Mouse (Mus musculus) liver, embryonic 13.5 days (tissue): ENCODE data around the gene Snx10. TPM values are rescaled to one million over a fixed set of nuclear protein-coding genes. Genes with fewer than 3 reads are reported as not detected.

ENCODE experiments used
- ATAC-seq: fragments of 200-750 bp; cut with Nextera tagmentation; 2 replicates; pipeline ENCODE4 v1.8.0; 2017; ENCODE audit warnings: low read depth, mild to moderate bottlenecking, moderate number of reproducible peaks, moderate library complexity
- DNase-seq: peaks from one replicate; pipeline ENCODE4 v3.0.0; 2022
- H3K27ac ChIP-seq: fragments of 300-500 bp; sonication (generic); 2 replicates; pipeline ENCODE4 v1.5.1; 2015; ENCODE audit warnings: moderate library complexity, mild to moderate bottlenecking, inconsistent platforms
- H3K27me3 ChIP-seq: fragments of 300-500 bp; sonication (generic); 2 replicates; pipeline ENCODE4 v1.6.1; 2015; ENCODE audit warnings: mild to moderate bottlenecking, inconsistent platforms
- H3K36me3 ChIP-seq: fragments of 300-500 bp; sonication (generic); 2 replicates; pipeline ENCODE4 v1.6.1; 2015; ENCODE audit warnings: mild to moderate bottlenecking, inconsistent platforms
- H3K4me1 ChIP-seq: fragments of 300-500 bp; sonication (generic); replicated peaks from 2 replicates; pipeline ENCODE4 v1.6.1; 2015; ENCODE audit warnings: inconsistent platforms
- H3K4me2 ChIP-seq: fragments of 300-500 bp; sonication (generic); 2 replicates; pipeline ENCODE4 v1.6.1; 2015; ENCODE audit warnings: inconsistent platforms, mild to moderate bottlenecking, moderate library complexity
- H3K4me3 ChIP-seq: fragments of 300-500 bp; sonication (generic); replicated peaks from 2 replicates; pipeline ENCODE4 v1.5.1; 2015; ENCODE audit warnings: mild to moderate bottlenecking, inconsistent platforms
- H3K9ac ChIP-seq: fragments of 300-500 bp; sonication (generic); 2 replicates; pipeline ENCODE4 v1.6.1; 2015; ENCODE audit warnings: mild to moderate bottlenecking, inconsistent platforms
- H3K9me3 ChIP-seq: fragments of 300-500 bp; sonication (generic); replicated peaks from 2 replicates; pipeline ENCODE4 v1.6.1; 2016; ENCODE audit warnings: inconsistent platforms
- WGBS: fragments of 180-500 bp; shearing (Covaris S2); methylation state at CpG from one replicate; pipeline ENCODE4 v1.1.7; 2015; ENCODE audit not compliant: insufficient replicate concordance; 5-methylcytosine and 5-hydroxymethylcytosine counted together
- polyA plus RNA-seq: library from polyadenylated mRNA; unstranded; fragments of >200 nt; fragmentation: Nextera tagmentation; extraction: Ambion mirVana; gene quantifications from 2 replicates; pipeline ENCODE4 v1.2.1, GENCODE M21; 2015

Gene Snx10
- polyA plus RNA-seq, 1 experiment from 2014 or later = 5.0 TPM

- Histone ChIP-seq H3K27me3 (peaks cover 10% of the 10 kb centered on the region), H3K36me3 (no peaks in the 10 kb centered on the region), H3K4me2 (peak overlapping the region; percentile 64), H3K9ac (no peak overlapping the region), H3K9me3 (no peaks in the 10 kb centered on the region), H3K4me1 (peaks cover 7% of the 10 kb centered on the region), H3K27ac (no peak overlapping the region), H3K4me3 (peak overlapping the region; percentile 38)
- peak; percentile 26; the same call in 1 of the 2 replicates for ATAC-seq
- DNase-seq = peak; percentile 33
- WGBS = 3% methylated on average over 45 of the region's 45 CpGs
Measured at GRCm38 (mm10) chr6:51592356-51593115, 68.8 kb downstream of the Snx10 start.

- Histone ChIP-seq H3K9me3 (no peaks in the 10 kb centered on the region), H3K4me3 (no peak overlapping the region), H3K4me2 (no peak overlapping the region), H3K27me3 (peaks cover 10% of the 10 kb centered on the region), H3K9ac (no peak overlapping the region), H3K27ac (no peak overlapping the region), H3K4me1 (peaks cover 7% of the 10 kb centered on the region), H3K36me3 (no peaks in the 10 kb centered on the region)
- WGBS = 75% methylated on average over 10 of the region's 10 CpGs
- ATAC-seq (no peak), DNase-seq (no peak)
Measured at GRCm38 (mm10) chr6:51593446-51594035, 69.8 kb downstream of the Snx10 start.

GRCm38 (mm10) chr6:51594516-51594915, 70.8 kb downstream of the Snx10 start:
- peaks cover 7% of the 10 kb centered on the region for H3K4me1 ChIP-seq
- no peak for ATAC-seq
- H3K4me3 ChIP-seq = no peak overlapping the region
- WGBS = 46% methylated on average over 4 of the region's 4 CpGs
- H3K27me3 ChIP-seq = peaks cover 10% of the 10 kb centered on the region
- H3K9ac ChIP-seq = no peak overlapping the region
- no peak for DNase-seq
- H3K4me2 ChIP-seq = no peak overlapping the region
- H3K9me3 ChIP-seq = no peaks in the 10 kb centered on the region
- H3K27ac ChIP-seq = no peak overlapping the region
- no peaks in the 10 kb centered on the region for H3K36me3 ChIP-seq

GRCm38 (mm10) chr6:51598058-51598457, 74.4 kb downstream of the Snx10 start:
- WGBS = 74% methylated on average over 7 of the region's 7 CpGs
- no peak for ATAC-seq
- Histone ChIP-seq H3K27ac (no peak overlapping the region), H3K4me2 (no peak overlapping the region), H3K9me3 (no peaks in the 10 kb centered on the region), H3K27me3 (no peaks in the 10 kb centered on the region), H3K36me3 (no peaks in the 10 kb centered on the region), H3K4me1 (no peaks in the 10 kb centered on the region), H3K4me3 (no peak overlapping the region), H3K9ac (no peak overlapping the region)
- no peak for DNase-seq

- Histone ChIP-seq H3K4me2 (no peak overlapping the region), H3K36me3 (no peaks in the 10 kb centered on the region), H3K4me3 (no peak overlapping the region), H3K27me3 (peaks cover 3% of the 10 kb centered on the region; the same call in 1 of the 2 replicates), H3K9me3 (no peaks in the 10 kb centered on the region), H3K4me1 (no peaks in the 10 kb centered on the region), H3K27ac (no peak overlapping the region), H3K9ac (no peak overlapping the region)
- no peak for ATAC-seq
- 72% methylated on average over 9 of the region's 9 CpGs for WGBS
- no peak for DNase-seq
Measured at GRCm38 (mm10) chr6:51600412-51600811, 76.7 kb downstream of the Snx10 start.

- ATAC-seq (no peak), DNase-seq (no peak)
- no peak overlapping the region for H3K4me3 ChIP-seq
- H3K36me3 ChIP-seq = no peaks in the 10 kb centered on the region
- H3K4me1 ChIP-seq = no peaks in the 10 kb centered on the region
- H3K27ac ChIP-seq = no peak overlapping the region
- H3K9me3 ChIP-seq = no peaks in the 10 kb centered on the region
- H3K27me3 ChIP-seq = peaks cover 9% of the 10 kb centered on the region
- H3K4me2 ChIP-seq = no peak overlapping the region
- 54% methylated on average over 1 of the region's 1 CpGs for WGBS
- no peak overlapping the region for H3K9ac ChIP-seq
Measured at GRCm38 (mm10) chr6:51602341-51602740, 78.6 kb downstream of the Snx10 start.

GRCm38 (mm10) chr6:51603691-51604090, 80.0 kb downstream of the Snx10 start:
- Histone ChIP-seq H3K27ac (no peak overlapping the region), H3K4me1 (no peaks in the 10 kb centered on the region), H3K9ac (no peak overlapping the region), H3K4me3 (no peak overlapping the region), H3K4me2 (no peak overlapping the region), H3K27me3 (peaks cover 9% of the 10 kb centered on the region), H3K9me3 (no peaks in the 10 kb centered on the region), H3K36me3 (no peaks in the 10 kb centered on the region)
- no peak for DNase-seq
- ATAC-seq = no peak
- WGBS = 59% methylated on average over 10 of the region's 10 CpGs

- WGBS = 61% methylated on average over 4 of the region's 4 CpGs
- Histone ChIP-seq H3K27me3 (peaks cover 22% of the 10 kb centered on the region), H3K36me3 (no peaks in the 10 kb centered on the region), H3K9ac (no peak overlapping the region), H3K9me3 (no peaks in the 10 kb centered on the region), H3K4me1 (no peaks in the 10 kb centered on the region), H3K27ac (no peak overlapping the region), H3K4me2 (no peak overlapping the region), H3K4me3 (no peak overlapping the region)
- DNase-seq = no peak
- ATAC-seq = no peak
Measured at GRCm38 (mm10) chr6:51606245-51606644, 82.5 kb downstream of the Snx10 start.

- Histone ChIP-seq H3K36me3 (no peaks in the 10 kb centered on the region), H3K27me3 (peaks cover 27% of the 10 kb centered on the region), H3K4me1 (peaks cover under 1% of the 10 kb centered on the region; the same call in 1 of the 2 replicates), H3K4me2 (no peak overlapping the region), H3K9me3 (no peaks in the 10 kb centered on the region), H3K9ac (no peak overlapping the region), H3K4me3 (no peak overlapping the region), H3K27ac (no peak overlapping the region)
- ATAC-seq (no peak), DNase-seq (no peak)
- 16% methylated on average over 7 of the region's 7 CpGs for WGBS
Measured at GRCm38 (mm10) chr6:51606803-51607202, 83.1 kb downstream of the Snx10 start.

GRCm38 (mm10) chr6:51611621-51612020, 87.9 kb downstream of the Snx10 start:
- ATAC-seq = no peak
- WGBS = 56% methylated on average over 4 of the region's 4 CpGs
- peaks cover 46% of the 10 kb centered on the region for H3K27me3 ChIP-seq
- peaks cover 14% of the 10 kb centered on the region for H3K4me1 ChIP-seq
- no peaks in the 10 kb centered on the region for H3K36me3 ChIP-seq
- peak overlapping the region; percentile 56; the same call in 1 of the 2 replicates for H3K4me3 ChIP-seq
- no peaks in the 10 kb centered on the region for H3K9me3 ChIP-seq
- H3K27ac ChIP-seq = no peak overlapping the region
- no peak for DNase-seq
- H3K9ac ChIP-seq = no peak overlapping the region
- H3K4me2 ChIP-seq = peak overlapping the region; percentile 76; the same call in 1 of the 2 replicates

GRCm38 (mm10) chr6:51612371-51613051, 88.8 kb downstream of the Snx10 start:
- H3K27me3 ChIP-seq = peaks cover 43% of the 10 kb centered on the region
- peaks cover 14% of the 10 kb centered on the region for H3K4me1 ChIP-seq
- peak overlapping the region; percentile 56 for H3K4me3 ChIP-seq
- H3K27ac ChIP-seq = no peak overlapping the region
- H3K9ac ChIP-seq = peak overlapping the region; percentile 51
- ATAC-seq (peak; percentile 74), DNase-seq (no peak)
- H3K36me3 ChIP-seq = no peaks in the 10 kb centered on the region
- no peaks in the 10 kb centered on the region for H3K9me3 ChIP-seq
- WGBS = under 1% methylated on average over 52 of the region's 54 CpGs
- H3K4me2 ChIP-seq = peak overlapping the region; percentile 76
